Mouse (Mus musculus) MEL (cell line): ENCODE data around the gene Pard3. TPM values are rescaled to one million over a fixed set of nuclear protein-coding genes. Genes with fewer than 3 reads are reported as not detected.

Experiments
- DNase-seq: peaks from one replicate; pipeline ENCODE4 v3.0.0; 2011; ENCODE audit warnings: low read depth, low spot score
- H3K27ac ChIP-seq: 2 replicates; pipeline ENCODE4 v1.5.1; 2012; ENCODE audit warnings: low read depth, mild to moderate bottlenecking, control low read depth, low read length, moderate library complexity; ENCODE audit not compliant: control insufficient read depth
- H3K27me3 ChIP-seq, 2 experiments: fragments of 150-350 bp in 1 of 2; sonication (generic) in 1 of 2; 2 replicates each; pipeline ENCODE4 v1.6.1; 2012; ENCODE audit warnings: low read length in 2 of 2, mild to moderate bottlenecking in 2 of 2, improper control_type of control experiment in 1 of 2, moderate library complexity in 1 of 2; ENCODE audit not compliant: insufficient read depth in 2 of 2, control insufficient read depth in 1 of 2
- H3K36me3 ChIP-seq, 2 experiments: 2 replicates each; pipeline ENCODE4 v1.6.1; 2012 to 2014; ENCODE audit warnings: low read length in 2 of 2, improper control_type of control experiment in 1 of 2, inconsistent platforms in 1 of 2, mild to moderate bottlenecking in 1 of 2; ENCODE audit not compliant: insufficient read depth in 2 of 2, control insufficient read depth in 1 of 2
- H3K4me1 ChIP-seq, 2 experiments: fragments of 150-350 bp in 1 of 2; sonication (generic) in 1 of 2; 2 replicates each; pipeline ENCODE4 v1.6.1; 2012; ENCODE audit warnings: low read length in 2 of 2, improper control_type of control experiment in 1 of 2, mild to moderate bottlenecking in 1 of 2; ENCODE audit not compliant: insufficient read depth in 2 of 2, control insufficient read depth in 1 of 2
- H3K4me3 ChIP-seq, 2 experiments: fragments of 150-350 bp in 1 of 2; sonication (generic) in 1 of 2; 2 replicates each; pipeline ENCODE4 v1.5.1; 2012; ENCODE audit warnings: low read depth in 2 of 2, low read length in 2 of 2, mild to moderate bottlenecking in 2 of 2, moderate library complexity in 2 of 2, control low read depth in 1 of 2, improper control_type of control experiment in 1 of 2; ENCODE audit not compliant: control insufficient read depth in 1 of 2, insufficient read depth in 1 of 2
- H3K79me2 ChIP-seq: 2 replicates; pipeline ENCODE4 v1.6.1; 2012; ENCODE audit warnings: mild to moderate bottlenecking, low read length, moderate library complexity; ENCODE audit not compliant: control insufficient read depth, poor library complexity, insufficient read depth
- H3K9ac ChIP-seq: 2 replicates; pipeline ENCODE4 v1.6.1; 2012; ENCODE audit warnings: low read depth, mild to moderate bottlenecking, control low read depth, low read length, moderate library complexity; ENCODE audit not compliant: control insufficient read depth, poor library complexity, severe bottlenecking
- H3K9me3 ChIP-seq: fragments of 150-350 bp; sonication (generic); replicated peaks from 2 replicates; pipeline ENCODE4 v1.6.1; 2012; ENCODE audit warnings: mild to moderate bottlenecking, low read length, improper control_type of control experiment, moderate library complexity; ENCODE audit not compliant: insufficient read depth
- BHLHE40 ChIP-seq: IDR thresholded peaks from 2 replicates; pipeline ENCODE4 v1.6.1; 2012; ENCODE audit warnings: low read depth, mild to moderate bottlenecking, inconsistent platforms, low read length, improper control_type of control experiment, borderline replicate concordance
- ELF1 ChIP-seq: IDR thresholded peaks from 2 replicates; pipeline ENCODE4 v1.6.1; 2014; ENCODE audit warnings: low read depth, mild to moderate bottlenecking, inconsistent platforms, low read length, improper control_type of control experiment, moderate library complexity
- EP300 ChIP-seq, 2 experiments: IDR thresholded peaks; 2 replicates each; pipeline ENCODE4 v1.6.1; 2011; ENCODE audit warnings: improper control_type of control experiment in 2 of 2, low read length in 2 of 2, low read depth in 1 of 2, mild to moderate bottlenecking in 1 of 2
- GABPA ChIP-seq: IDR thresholded peaks from 2 replicates; pipeline ENCODE4 v1.6.1; 2012; ENCODE audit warnings: low read depth, mild to moderate bottlenecking, inconsistent platforms, low read length, improper control_type of control experiment, moderate library complexity
- GATA1 ChIP-seq: IDR thresholded peaks from 2 replicates; pipeline ENCODE4 v1.6.1; 2011; ENCODE audit warnings: low read depth, low read length, improper control_type of control experiment
- KAT2A ChIP-seq: conservative IDR thresholded peaks from 2 replicates; pipeline ENCODE4 v1.6.1; 2012; ENCODE audit warnings: low read depth, low read length, improper control_type of control experiment, inconsistent platforms
- MAFK ChIP-seq: IDR thresholded peaks from 2 replicates; pipeline ENCODE4 v1.6.1; 2011; ENCODE audit warnings: low read depth, mild to moderate bottlenecking, low read length, improper control_type of control experiment, borderline replicate concordance
- MAX ChIP-seq: IDR thresholded peaks from 2 replicates; pipeline ENCODE4 v1.6.1; 2011; ENCODE audit warnings: low read length, improper control_type of control experiment
- MEF2A ChIP-seq: IDR thresholded peaks from 2 replicates; pipeline ENCODE4 v1.6.1; 2014; ENCODE audit warnings: low read depth, mild to moderate bottlenecking, inconsistent platforms, low read length, improper control_type of control experiment; ENCODE audit not compliant: poor library complexity, insufficient replicate concordance, severe bottlenecking; ENCODE audit errors: extremely low read depth
- MXI1 ChIP-seq: IDR thresholded peaks from 2 replicates; pipeline ENCODE4 v1.6.1; 2011; ENCODE audit warnings: mild to moderate bottlenecking, low read depth, low read length, improper control_type of control experiment
- MYB ChIP-seq: IDR thresholded peaks from 2 replicates; pipeline ENCODE4 v1.6.1; 2011; ENCODE audit warnings: mild to moderate bottlenecking, low read depth, low read length, improper control_type of control experiment
- MYC ChIP-seq: IDR thresholded peaks from 2 replicates; pipeline ENCODE4 v1.6.1; 2011; ENCODE audit warnings: low read depth, mild to moderate bottlenecking, low read length, improper control_type of control experiment, moderate library complexity
- NELFE ChIP-seq: IDR thresholded peaks from 2 replicates; pipeline ENCODE4 v1.6.1; 2011; ENCODE audit warnings: low read depth, low read length, improper control_type of control experiment
- NRF1 ChIP-seq: IDR thresholded peaks from 2 replicates; pipeline ENCODE4 v1.6.1; 2014; ENCODE audit warnings: low read depth, mild to moderate bottlenecking, inconsistent platforms, low read length, improper control_type of control experiment, moderate library complexity; ENCODE audit not compliant: poor library complexity, insufficient read depth, severe bottlenecking
- POLR2A ChIP-seq, 2 experiments: IDR thresholded peaks; 2 replicates each; pipeline ENCODE4 v1.6.1; 2011 to 2012; ENCODE audit warnings: low read length in 2 of 2, mild to moderate bottlenecking in 2 of 2, control low read depth in 1 of 2, improper control_type of control experiment in 1 of 2, low read depth in 1 of 2, moderate library complexity in 1 of 2; ENCODE audit not compliant: control insufficient read depth in 1 of 2, insufficient read depth in 1 of 2, poor library complexity in 1 of 2
- POLR2AphosphoS5 ChIP-seq: IDR thresholded peaks from 2 replicates; pipeline ENCODE4 v1.6.1; 2012; ENCODE audit warnings: low read depth, borderline replicate concordance, mild to moderate bottlenecking, inconsistent platforms, low read length, moderate library complexity, mixed read lengths
- RAD21 ChIP-seq: IDR thresholded peaks from 2 replicates; pipeline ENCODE4 v1.6.1; 2011; ENCODE audit warnings: mild to moderate bottlenecking, low read depth, low read length, improper control_type of control experiment
- USF1 ChIP-seq: IDR thresholded peaks from 2 replicates; pipeline ENCODE4 v1.6.1; 2014; ENCODE audit warnings: low read depth, mild to moderate bottlenecking, inconsistent platforms, low read length, improper control_type of control experiment, moderate library complexity
- ZC3H11A ChIP-seq: IDR thresholded peaks from 2 replicates; pipeline ENCODE4 v1.6.1; 2012; ENCODE audit warnings: low read depth, mild to moderate bottlenecking, inconsistent platforms, low read length, improper control_type of control experiment
- ZMIZ1 ChIP-seq: IDR thresholded peaks from 2 replicates; pipeline ENCODE4 v1.6.1; 2012; ENCODE audit warnings: low read depth, mild to moderate bottlenecking, inconsistent platforms, low read length, improper control_type of control experiment, moderate library complexity
- polyA plus RNA-seq, 2 experiments: library from polyadenylated mRNA; stranded (reverse) in 1 of 2; unstranded in 1 of 2; fragments of >175 nt in 1 of 2; fragments of >200 nt in 1 of 2; gene quantifications; 2 replicates each; pipeline versions ENCODE4 v1.2.1 to v1.2.4; 2012; ENCODE audit warnings: low replicate concordance in 2 of 2, low read depth in 1 of 2; ENCODE audit not compliant: insufficient read length in 2 of 2, insufficient read depth in 1 of 2, missing spikeins in 1 of 2
- total RNA-seq: library from RNA; depleted of rRNA; stranded (reverse); fragments of 300-350 nt; gene quantifications from 2 replicates; pipeline ENCODE4 v1.2.3, GENCODE M21; 2012

Pard3 gene
- total and polyA plus RNA-seq, 3 experiments: not detected

GRCm38 (mm10) chr8:127089021-127089420 lies 25.3 kb downstream of the Pard3 start:
- Histone ChIP-seq H3K4me3 (no peak overlapping the region), H3K27ac (no peak overlapping the region), H3K36me3 (no peaks in the 10 kb centered on the region), H3K79me2 (no peaks in the 10 kb centered on the region), H3K9me3 (no peaks in the 10 kb centered on the region), H3K27me3 (no peaks in the 10 kb centered on the region), H3K9ac (no peak overlapping the region), H3K4me1 (no peaks in the 10 kb centered on the region)
- no peak for DNase-seq
- TF ChIP-seq MYB: no peak
- no peak for TF ChIP-seq MAFK
- no peak for TF ChIP-seq MAX
- TF ChIP-seq ZMIZ1: no peak
- TF ChIP-seq MXI1: no peak
- no peak for TF ChIP-seq POLR2AphosphoS5
- no peak for TF ChIP-seq NRF1

GRCm38 (mm10) chr8:127090435-127090834 lies 26.7 kb downstream of the Pard3 start:
- no peak for TF ChIP-seq GABPA
- TF ChIP-seq, all 39 proteins: peak for 0
- Histone ChIP-seq H3K4me3 (no peak overlapping the region), H3K27ac (no peak overlapping the region), H3K9ac (no peak overlapping the region), H3K36me3 (no peaks in the 10 kb centered on the region), H3K4me1 (no peaks in the 10 kb centered on the region), H3K9me3 (no peaks in the 10 kb centered on the region), H3K79me2 (no peaks in the 10 kb centered on the region), H3K27me3 (no peaks in the 10 kb centered on the region)
- DNase-seq: no peak

- DNase-seq: no peak
- H3K27ac ChIP-seq: no peak overlapping the region
- no peaks in the 10 kb centered on the region for H3K36me3 ChIP-seq
- H3K79me2 ChIP-seq: no peaks in the 10 kb centered on the region
- H3K9me3 ChIP-seq: no peaks in the 10 kb centered on the region
- no peaks in the 10 kb centered on the region for H3K27me3 ChIP-seq
- no peaks in the 10 kb centered on the region for H3K4me1 ChIP-seq
- H3K9ac ChIP-seq: no peak overlapping the region
- no peak for TF ChIP-seq MEF2A
- TF ChIP-seq POLR2A (IDR thresholded peaks at IDR 0.05; ENCODE audit: control insufficient read depth in 1 of 2, insufficient read depth in 1 of 2, low read depth in 1 of 2, low read length in 2 of 2, poor library complexity in 1 of 2): no peak
- TF ChIP-seq MAX: no peak
- TF ChIP-seq BHLHE40: no peak
- no peak for TF ChIP-seq USF1
- no peak for TF ChIP-seq RAD21
- no peak for TF ChIP-seq NRF1
- no peak for TF ChIP-seq ELF1
- no peak for TF ChIP-seq EP300 (IDR thresholded peaks at IDR 0.05; ENCODE audit: low read depth in 1 of 2, low read length in 2 of 2)
- no peak for TF ChIP-seq MYC
- no peak for TF ChIP-seq NELFE
- TF ChIP-seq KAT2A: no peak
- no peak for TF ChIP-seq GATA1
- no peak for TF ChIP-seq ZC3H11A
- TF ChIP-seq MXI1: no peak
- H3K4me3 ChIP-seq: no peak overlapping the region
Observed at GRCm38 (mm10) chr8:127091936-127092335, 28.2 kb downstream of the Pard3 start.
